Mouse (Mus musculus): ENCODE measurements around the gene Gas7.
A peak's percentile ranks its signal among the peaks of the same experiment; 100 is the strongest.

The Gas7 gene

GRCm38 (mm10) chr11:67454874-67455526 is at the start of gene Gas7:
Gas7 (plus strand) TSS chr11:67455437.
- peak; percentile 45 for DNase-seq (ENCODE audit: low spot score)

GRCm38 (mm10) chr11:67414346-67414940 is 40.8 kb upstream of the Gas7 start:
- DNase-seq (ENCODE audit: low spot score) = no peak

DNA sequence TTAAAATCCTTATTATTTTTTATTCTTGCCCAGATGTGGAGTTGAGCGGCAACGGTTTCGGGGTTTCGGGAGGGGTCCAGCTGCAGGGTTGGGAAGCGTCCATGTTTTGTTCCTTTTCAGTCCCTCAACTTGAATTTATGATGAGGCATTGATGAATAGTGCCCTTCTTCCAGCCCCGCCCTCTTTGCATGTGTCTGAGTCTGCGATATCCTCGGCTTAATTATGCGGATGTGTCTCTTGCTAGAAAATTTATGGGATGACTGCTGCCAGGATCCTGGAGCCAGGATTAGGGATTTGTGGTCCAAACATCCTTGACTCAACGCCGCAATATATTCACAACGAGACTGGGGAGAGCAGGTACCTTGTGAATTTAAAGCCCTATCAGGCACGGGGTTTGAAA is 31.7 kb upstream of the Gas7 start:
- no peak for DNase-seq (ENCODE audit: low spot score)

DNA sequence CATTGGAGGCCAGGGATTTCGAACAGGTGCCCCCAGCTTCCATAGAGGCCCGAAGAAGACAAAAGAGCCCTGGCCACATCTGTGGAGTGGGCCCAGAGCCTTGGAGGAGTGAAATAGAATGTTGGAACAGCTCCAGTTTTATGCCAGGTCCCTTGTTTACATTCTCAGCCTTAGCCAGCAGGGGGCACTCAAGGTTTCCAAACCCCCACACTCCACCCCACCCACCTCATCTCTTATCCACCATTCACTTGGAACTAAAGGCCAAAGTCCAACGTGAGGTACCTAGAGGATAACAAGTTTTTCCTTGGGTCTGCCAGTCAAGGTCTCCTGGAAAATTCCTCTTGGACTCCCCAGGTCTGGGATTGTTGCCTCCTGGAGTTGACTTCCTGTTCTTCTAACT is 27.0 kb upstream of the Gas7 start:
- no peak for DNase-seq (ENCODE audit: low spot score)

DNA sequence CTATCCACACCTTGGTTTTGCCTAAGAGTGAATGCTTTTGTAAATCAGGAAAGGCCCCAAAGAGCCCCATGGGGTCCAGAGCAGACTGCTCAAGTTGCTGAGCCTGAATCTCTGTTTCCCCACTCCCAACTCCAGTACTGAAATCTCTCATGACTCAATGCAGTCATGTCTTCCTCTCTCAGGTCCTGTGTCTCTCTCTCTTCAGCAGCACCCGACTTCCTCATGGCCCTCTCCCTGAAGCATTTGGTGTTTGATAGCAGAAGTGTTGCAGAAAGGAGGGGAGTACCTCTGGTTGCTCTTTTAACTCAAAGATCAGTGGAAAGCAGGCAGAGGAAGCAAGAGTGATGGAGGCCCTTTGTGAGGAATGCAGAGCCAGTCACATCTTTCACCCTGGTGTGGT is 25.4 kb upstream of the Gas7 start:
- no peak for DNase-seq (ENCODE audit: low spot score)

GRCm38 (mm10) chr11:67431116-67431645 is 24.1 kb upstream of the Gas7 start:
- DNase-seq (ENCODE audit: low spot score) = no peak

DNA sequence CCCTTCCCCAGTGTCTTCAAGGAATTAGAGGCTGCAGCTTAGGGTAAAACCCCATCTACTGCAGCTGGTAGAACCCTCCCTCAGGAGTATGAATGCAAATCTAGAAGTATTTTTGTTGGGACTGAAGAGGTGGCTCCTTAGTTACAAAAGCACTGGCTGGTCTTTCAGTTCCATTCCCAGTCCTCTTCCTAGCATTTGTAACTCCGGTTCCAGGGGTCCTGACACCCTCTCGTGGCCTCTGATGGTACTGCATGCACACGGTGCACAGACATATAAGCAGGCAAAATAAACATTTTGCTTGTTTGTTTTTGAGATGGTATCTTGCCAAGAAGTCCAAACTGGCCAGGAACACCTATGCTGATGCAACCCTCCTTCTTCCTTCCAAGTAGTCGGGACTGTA is 23.4 kb upstream of the Gas7 start:
- DNase-seq (ENCODE audit: low spot score) = no peak

DNA sequence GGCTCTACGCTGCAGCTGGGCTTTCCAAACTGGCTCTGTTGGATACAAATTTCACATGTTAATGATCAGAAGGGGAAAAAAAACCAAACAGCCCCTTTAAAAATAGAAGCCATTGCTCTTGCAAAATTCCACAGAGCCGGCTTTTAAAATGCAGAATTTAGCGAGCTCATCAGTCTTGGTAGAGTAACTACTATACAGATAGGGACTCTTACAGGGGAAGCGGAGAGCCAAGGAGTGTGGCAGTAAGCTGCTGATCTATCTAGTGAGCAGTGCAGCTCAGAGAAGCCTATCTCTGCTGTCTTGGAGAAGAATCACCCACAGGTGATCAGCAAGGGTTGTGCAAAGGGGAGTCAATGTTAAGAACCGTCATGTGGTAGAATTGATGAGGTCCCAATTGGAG is 21.5 kb upstream of the Gas7 start:
- no peak for DNase-seq (ENCODE audit: low spot score)

DNA sequence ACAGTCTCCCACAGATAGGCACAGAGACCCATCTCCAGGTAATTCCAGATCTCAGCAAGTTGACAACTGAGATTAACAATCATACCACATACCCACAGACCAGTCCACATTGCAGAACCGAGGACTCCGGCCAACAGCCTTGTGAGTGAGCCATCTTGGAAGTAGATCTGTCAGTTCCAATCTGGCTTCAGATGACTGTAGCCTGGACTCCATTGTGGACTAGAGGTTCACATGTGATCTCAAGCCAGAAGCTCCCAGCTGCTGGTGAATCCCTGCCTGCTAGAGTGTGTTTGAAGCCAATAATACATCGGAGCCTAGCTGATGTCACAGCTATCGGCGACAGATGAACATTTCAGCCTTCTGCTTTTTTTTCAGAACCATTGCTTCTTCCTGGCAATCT is 16.5 kb upstream of the Gas7 start:
- DNase-seq (ENCODE audit: low spot score) = no peak

- no peak for DNase-seq (ENCODE audit: low spot score)
These were observed 10.0 kb upstream of the Gas7 start for GRCm38 (mm10) chr11:67445058-67445825.

GRCm38 (mm10) chr11:67451525-67451924 is 3.7 kb upstream of the Gas7 start:
- no peak for DNase-seq (ENCODE audit: low spot score)

GRCm38 (mm10) chr11:67455527-67455981 is 317 bp downstream of the Gas7 start:
- DNase-seq (ENCODE audit: low spot score) = peak; percentile 11

- no peak for DNase-seq (ENCODE audit: low spot score)
These were observed 792 bp downstream of the Gas7 start for GRCm38 (mm10) chr11:67456029-67456428.

- no peak for DNase-seq (ENCODE audit: low spot score)
These were observed 2.9 kb downstream of the Gas7 start for GRCm38 (mm10) chr11:67458171-67458570.

DNA sequence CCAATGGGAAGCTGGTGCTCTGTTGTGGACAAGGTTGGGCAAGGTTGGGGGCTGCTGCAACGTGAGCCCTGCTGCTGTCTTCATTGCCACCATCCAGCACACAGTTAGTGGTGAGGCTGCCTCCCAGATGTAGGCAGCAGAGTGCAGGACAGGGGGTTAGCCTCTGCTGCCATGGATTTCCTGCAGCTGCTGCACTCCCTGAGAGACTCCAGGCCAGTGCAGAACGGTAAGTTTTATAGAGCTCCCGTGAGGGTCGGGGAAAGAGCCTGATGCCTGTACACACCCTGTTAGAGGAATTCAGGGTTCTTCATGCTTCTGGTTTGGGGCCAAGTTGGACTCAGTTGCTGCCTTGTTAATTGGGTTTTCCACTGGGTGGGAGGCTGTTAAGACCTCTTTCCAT is 11.9 kb downstream of the Gas7 start:
- DNase-seq (ENCODE audit: low spot score) = no peak

- peak; percentile 40 for DNase-seq (ENCODE audit: low spot score)
These were observed 13.6 kb downstream of the Gas7 start for GRCm38 (mm10) chr11:67468846-67469245.

GRCm38 (mm10) chr11:67474590-67474989 is 19.4 kb downstream of the Gas7 start:
- no peak for DNase-seq (ENCODE audit: low spot score)

GRCm38 (mm10) chr11:67479534-67479933 is 24.3 kb downstream of the Gas7 start:
- no peak for DNase-seq (ENCODE audit: low spot score)

- no peak for DNase-seq (ENCODE audit: low spot score)
These were observed 25.1 kb downstream of the Gas7 start for GRCm38 (mm10) chr11:67480204-67480956.

DNA sequence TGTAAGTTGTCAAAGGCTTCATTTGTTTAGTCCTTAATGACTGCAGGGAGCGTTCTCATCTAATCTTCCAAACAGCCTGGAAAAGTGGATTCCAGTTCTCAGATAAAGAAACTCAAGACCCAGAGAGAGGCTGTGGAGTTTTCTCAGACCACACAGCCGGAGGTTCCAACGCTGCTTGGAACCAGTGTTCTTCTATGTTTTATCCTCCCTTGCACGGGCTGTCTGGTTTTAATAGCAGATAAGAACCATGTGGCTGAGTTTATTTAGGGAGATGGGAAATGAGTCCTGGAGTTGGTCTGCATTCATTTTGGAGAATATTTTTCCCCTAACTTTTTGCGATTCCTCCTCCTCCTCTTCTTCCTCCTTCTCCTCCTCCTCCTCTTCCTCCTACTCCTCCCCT is 26.5 kb downstream of the Gas7 start:
- no peak for DNase-seq (ENCODE audit: low spot score)

DNA sequence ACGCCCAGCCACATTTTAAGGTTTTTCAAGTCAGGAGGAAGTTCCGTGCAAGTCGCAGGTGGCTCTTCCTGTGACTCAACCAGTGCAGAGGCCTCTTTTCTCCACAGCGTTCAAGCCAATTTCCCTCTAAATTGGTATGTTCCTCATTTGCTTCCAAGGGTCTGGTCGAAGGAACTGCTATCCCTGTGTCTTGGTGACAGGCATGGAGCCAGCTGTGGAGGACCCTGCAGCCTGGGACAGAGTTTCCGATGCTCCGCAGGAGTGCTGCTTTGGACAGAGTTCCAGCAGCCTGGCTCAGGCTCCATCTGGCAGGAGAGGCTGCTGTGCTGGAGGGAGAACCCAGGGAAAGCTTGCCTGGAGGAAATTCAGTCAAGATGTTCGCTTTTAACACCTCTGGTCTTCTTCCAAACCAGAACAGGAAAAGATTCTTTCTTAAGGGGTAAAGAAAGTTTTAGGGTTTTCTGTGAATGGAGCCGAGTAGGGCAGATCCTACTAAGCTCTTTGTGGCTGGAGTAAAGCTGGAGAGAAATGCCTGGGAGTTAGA is 27.1 kb downstream of the Gas7 start:
- peak; percentile 10 for DNase-seq (ENCODE audit: low spot score)

DNA sequence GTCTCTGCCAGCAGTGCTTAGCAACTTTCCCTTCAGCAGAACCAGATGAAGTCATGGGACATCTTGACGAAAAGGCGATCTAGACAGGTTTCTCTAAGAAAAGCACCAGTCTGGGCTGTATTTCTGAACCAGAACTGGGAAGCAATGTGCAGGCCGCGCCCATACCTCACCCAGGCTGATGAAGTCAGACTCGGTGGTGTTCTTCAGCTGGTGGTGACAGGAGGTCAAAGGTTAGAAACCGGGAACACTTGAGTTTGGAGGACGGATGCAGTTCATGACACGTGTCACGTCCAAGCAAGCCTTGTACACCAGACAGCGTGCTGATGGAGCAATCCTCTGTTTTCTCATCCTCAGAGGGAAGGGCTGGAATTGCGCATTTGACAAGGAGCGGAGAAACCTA is 32.9 kb downstream of the Gas7 start:
- DNase-seq (ENCODE audit: low spot score) = no peak
